Mouse (Mus musculus) heart, adult 9 months (tissue): ENCODE results near the gene Ankfn1.

Experiments used
- DNase-seq, 2 experiments: peaks; one replicate each; pipeline ENCODE4 v3.0.0; 2022; ENCODE audit warnings: low spot score in 2 of 2

Ankfn1 gene

GRCm38 (mm10) chr11:89676922-89677321 is 100.5 kb downstream of the Ankfn1 start:
- no peak for DNase-seq

GRCm38 (mm10) chr11:89673916-89674507 is 103.4 kb downstream of the Ankfn1 start:
- no peak for DNase-seq

- DNase-seq, result no peak
Measured at GRCm38 (mm10) chr11:89672510-89673085, 104.9 kb downstream of the Ankfn1 start.

- no peak for DNase-seq
Measured at GRCm38 (mm10) chr11:89665170-89665880, 112.1 kb downstream of the Ankfn1 start.

- no peak for DNase-seq
Measured at GRCm38 (mm10) chr11:89659048-89659447, 118.4 kb downstream of the Ankfn1 start.

- no peak for DNase-seq
Measured at GRCm38 (mm10) chr11:89656556-89656955, 120.9 kb downstream of the Ankfn1 start.

GRCm38 (mm10) chr11:89635740-89636139 is 141.7 kb downstream of the Ankfn1 start:
- DNase-seq, result no peak

- DNase-seq, result no peak
Measured at GRCm38 (mm10) chr11:89631315-89631714, 146.1 kb downstream of the Ankfn1 start.

GRCm38 (mm10) chr11:89628562-89628961 is 148.9 kb downstream of the Ankfn1 start:
- DNase-seq, result no peak

- no peak for DNase-seq
Measured at GRCm38 (mm10) chr11:89627232-89627631, 150.2 kb downstream of the Ankfn1 start.

- DNase-seq, result no peak
Measured at GRCm38 (mm10) chr11:89623698-89624445, 153.6 kb downstream of the Ankfn1 start.

GRCm38 (mm10) chr11:89619955-89620354 is 157.5 kb downstream of the Ankfn1 start:
- DNase-seq, result no peak

- no peak for DNase-seq
Measured at GRCm38 (mm10) chr11:89615806-89616205, 161.6 kb downstream of the Ankfn1 start.

GRCm38 (mm10) chr11:89611596-89611995 is 165.9 kb downstream of the Ankfn1 start:
- no peak for DNase-seq

- DNase-seq, result no peak
Measured at GRCm38 (mm10) chr11:89608071-89608470, 169.4 kb downstream of the Ankfn1 start.

- no peak for DNase-seq
Measured at GRCm38 (mm10) chr11:89607270-89607669, 170.2 kb downstream of the Ankfn1 start.

- DNase-seq, result no peak
Measured at GRCm38 (mm10) chr11:89606346-89606745, 171.1 kb downstream of the Ankfn1 start.

GRCm38 (mm10) chr11:89602966-89603365 is 174.5 kb downstream of the Ankfn1 start:
- no peak for DNase-seq

- no peak for DNase-seq
Measured at GRCm38 (mm10) chr11:89600921-89601515, 176.4 kb downstream of the Ankfn1 start.

- no peak for DNase-seq
Measured at GRCm38 (mm10) chr11:89590273-89590874, 187.1 kb downstream of the Ankfn1 start.

- DNase-seq, result no peak
Measured at GRCm38 (mm10) chr11:89586341-89586740, 191.1 kb downstream of the Ankfn1 start.

GRCm38 (mm10) chr11:89579826-89580225 is 197.6 kb downstream of the Ankfn1 start:
- no peak for DNase-seq
